Mouse (Mus musculus) embryonic facial prominence, embryonic 13.5 days (tissue): ENCODE results near the gene Shbg. TPM values are rescaled to one million over a fixed set of nuclear protein-coding genes. Genes with fewer than 3 reads are reported as not detected.

ENCODE experiments used
- ATAC-seq: fragments of 200-750 bp; cut with Nextera tagmentation; 2 replicates; pipeline ENCODE4 v1.8.0; 2017; ENCODE audit warnings: low read depth; ENCODE audit not compliant: insufficient number of reproducible peaks, insufficient read depth, low FRiP score, low TSS enrichment
- H3K27ac ChIP-seq: fragments of 300-500 bp; sonication (generic); 2 replicates; pipeline ENCODE4 v1.5.1; 2015; ENCODE audit warnings: moderate library complexity, mild to moderate bottlenecking, inconsistent platforms
- H3K27me3 ChIP-seq: fragments of 300-500 bp; sonication (generic); 2 replicates; pipeline ENCODE4 v1.6.1; 2015; ENCODE audit warnings: mild to moderate bottlenecking, inconsistent platforms
- H3K36me3 ChIP-seq: fragments of 300-500 bp; sonication (generic); 2 replicates; pipeline ENCODE4 v1.6.1; 2015; ENCODE audit warnings: mild to moderate bottlenecking, inconsistent platforms
- H3K4me1 ChIP-seq: fragments of 300-500 bp; sonication (generic); 2 replicates; pipeline ENCODE4 v1.6.1; 2015; ENCODE audit warnings: inconsistent platforms
- H3K4me2 ChIP-seq: fragments of 300-500 bp; sonication (generic); 2 replicates; pipeline ENCODE4 v1.6.1; 2015; ENCODE audit warnings: moderate library complexity, mild to moderate bottlenecking, inconsistent platforms
- H3K4me3 ChIP-seq: fragments of 300-500 bp; sonication (generic); 2 replicates; pipeline ENCODE4 v1.5.1; 2015; ENCODE audit warnings: mild to moderate bottlenecking, inconsistent platforms
- H3K9ac ChIP-seq: fragments of 300-500 bp; sonication (generic); 2 replicates; pipeline ENCODE4 v1.6.1; 2015; ENCODE audit warnings: mild to moderate bottlenecking, inconsistent platforms
- H3K9me3 ChIP-seq: fragments of 300-500 bp; sonication (generic); 2 replicates; pipeline ENCODE4 v1.6.1; 2016; ENCODE audit warnings: inconsistent platforms
- WGBS: fragments of 180-500 bp; shearing (Covaris S2); methylation state at CpG from one replicate; pipeline ENCODE4 v1.1.7; 2015; ENCODE audit warnings: mixed read lengths; 5-methylcytosine and 5-hydroxymethylcytosine counted together
- polyA plus RNA-seq: library from polyadenylated mRNA; unstranded; fragments of >200 nt; fragmentation: Nextera tagmentation; extraction: Ambion mirVana; gene quantifications from 2 replicates; pipeline ENCODE4 v1.2.1, GENCODE M21; 2015

Gene Shbg
- polyA plus RNA-seq, 1 experiment from 2014 or later, result not detected

- no peak overlapping the region for H3K4me3 ChIP-seq
- no peak overlapping the region for H3K4me2 ChIP-seq
- H3K9ac ChIP-seq, result no peak overlapping the region
- no peak overlapping the region for H3K27ac ChIP-seq
- WGBS, result 84% methylated on average over 4 of the region's 4 CpGs
- H3K4me1 ChIP-seq, result no peaks in the 10 kb centered on the region
- no peaks in the 10 kb centered on the region for H3K27me3 ChIP-seq
- no peak for ATAC-seq
- peaks cover 75% of the 10 kb centered on the region for H3K36me3 ChIP-seq
- H3K9me3 ChIP-seq, result no peaks in the 10 kb centered on the region
Observed at GRCm38 (mm10) chr11:69592799-69593198, 24.9 kb downstream of the Shbg start.

- WGBS, result 86% methylated on average over 7 of the region's 7 CpGs
- Histone ChIP-seq H3K27me3 (no peaks in the 10 kb centered on the region), H3K36me3 (peaks cover 83% of the 10 kb centered on the region), H3K4me1 (no peaks in the 10 kb centered on the region), H3K9me3 (no peaks in the 10 kb centered on the region), H3K4me3 (no peak overlapping the region), H3K4me2 (no peak overlapping the region), H3K27ac (no peak overlapping the region), H3K9ac (peak overlapping the region; percentile 27; the same call in 1 of the 2 replicates)
- no peak for ATAC-seq
Observed at GRCm38 (mm10) chr11:69591899-69592637, 25.6 kb downstream of the Shbg start.

GRCm38 (mm10) chr11:69591424-69591823 is 26.3 kb downstream of the Shbg start:
- Histone ChIP-seq H3K4me1 (no peaks in the 10 kb centered on the region), H3K36me3 (peaks cover 87% of the 10 kb centered on the region)
- no peak for ATAC-seq

GRCm38 (mm10) chr11:69590622-69591021 is 27.1 kb downstream of the Shbg start:
- H3K27ac ChIP-seq, result no peak overlapping the region
- no peak overlapping the region for H3K4me2 ChIP-seq
- H3K4me1 ChIP-seq, result no peaks in the 10 kb centered on the region
- peaks cover 85% of the 10 kb centered on the region for H3K36me3 ChIP-seq
- no peaks in the 10 kb centered on the region for H3K9me3 ChIP-seq
- 92% methylated on average over 8 of the region's 8 CpGs for WGBS
- H3K9ac ChIP-seq, result no peak overlapping the region
- no peaks in the 10 kb centered on the region for H3K27me3 ChIP-seq
- H3K4me3 ChIP-seq, result no peak overlapping the region
- no peak for ATAC-seq

More at GRCm38 (mm10) chr11:69591424-69591823, 26.3 kb downstream of the Shbg start:
- Histone ChIP-seq H3K27ac (no peak overlapping the region), H3K9ac (no peak overlapping the region), H3K27me3 (no peaks in the 10 kb centered on the region), H3K4me2 (no peak overlapping the region), H3K9me3 (no peaks in the 10 kb centered on the region), H3K4me3 (no peak overlapping the region)
- 82% methylated on average over 3 of the region's 3 CpGs for WGBS

- H3K36me3 ChIP-seq, result peaks cover 74% of the 10 kb centered on the region
- WGBS, result 93% methylated on average over 22 of the region's 22 CpGs
Observed at GRCm38 (mm10) chr11:69589207-69589834, 28.4 kb downstream of the Shbg start.

GRCm38 (mm10) chr11:69585718-69586325 is 31.9 kb downstream of the Shbg start:
- Histone ChIP-seq H3K9ac (no peak overlapping the region), H3K4me3 (no peak overlapping the region), H3K36me3 (peaks cover 45% of the 10 kb centered on the region)

More at GRCm38 (mm10) chr11:69589207-69589834, 28.4 kb downstream of the Shbg start:
- ATAC-seq, result no peak
- no peaks in the 10 kb centered on the region for H3K27me3 ChIP-seq
- no peak overlapping the region for H3K4me2 ChIP-seq
- no peak overlapping the region for H3K4me3 ChIP-seq
- H3K4me1 ChIP-seq, result no peaks in the 10 kb centered on the region
- no peak overlapping the region for H3K9ac ChIP-seq
- H3K9me3 ChIP-seq, result no peaks in the 10 kb centered on the region
- no peak overlapping the region for H3K27ac ChIP-seq

GRCm38 (mm10) chr11:69584937-69585336 is 32.8 kb downstream of the Shbg start:
- no peak for ATAC-seq
- Histone ChIP-seq H3K27me3 (no peaks in the 10 kb centered on the region), H3K4me1 (peaks cover 12% of the 10 kb centered on the region), H3K27ac (no peak overlapping the region), H3K9ac (no peak overlapping the region), H3K9me3 (no peaks in the 10 kb centered on the region), H3K4me2 (no peak overlapping the region), H3K36me3 (peaks cover 36% of the 10 kb centered on the region), H3K4me3 (no peak overlapping the region)
- 94% methylated on average over 13 of the region's 13 CpGs for WGBS

More at GRCm38 (mm10) chr11:69585718-69586325, 31.9 kb downstream of the Shbg start:
- Histone ChIP-seq H3K4me1 (peaks cover 12% of the 10 kb centered on the region), H3K27ac (no peak overlapping the region), H3K4me2 (no peak overlapping the region), H3K27me3 (no peaks in the 10 kb centered on the region), H3K9me3 (no peaks in the 10 kb centered on the region)
- no peak for ATAC-seq
- 72% methylated on average over 7 of the region's 7 CpGs for WGBS

- H3K27ac ChIP-seq, result no peak overlapping the region
- no peak overlapping the region for H3K4me3 ChIP-seq
- peaks cover 27% of the 10 kb centered on the region for H3K36me3 ChIP-seq
- 85% methylated on average over 7 of the region's 7 CpGs for WGBS
- H3K9ac ChIP-seq, result no peak overlapping the region
- no peak for ATAC-seq
- H3K27me3 ChIP-seq, result no peaks in the 10 kb centered on the region
- no peaks in the 10 kb centered on the region for H3K9me3 ChIP-seq
- H3K4me1 ChIP-seq, result peaks cover 12% of the 10 kb centered on the region
- H3K4me2 ChIP-seq, result no peak overlapping the region
Observed at GRCm38 (mm10) chr11:69584008-69584407, 33.7 kb downstream of the Shbg start.

- WGBS, result 63% methylated on average over 9 of the region's 9 CpGs
- Histone ChIP-seq H3K9me3 (no peaks in the 10 kb centered on the region), H3K27me3 (no peaks in the 10 kb centered on the region), H3K36me3 (peaks cover 13% of the 10 kb centered on the region), H3K27ac (no peak overlapping the region), H3K4me2 (peak overlapping the region; percentile 87), H3K4me3 (peak overlapping the region; percentile 79), H3K9ac (peak overlapping the region; percentile 90; the same call in 1 of the 2 replicates), H3K4me1 (peaks cover 25% of the 10 kb centered on the region)
- ATAC-seq, result no peak
Observed at GRCm38 (mm10) chr11:69582230-69582805, 35.4 kb downstream of the Shbg start.

GRCm38 (mm10) chr11:69581814-69582213 is 35.9 kb downstream of the Shbg start:
- 0% methylated on average over 8 of the region's 8 CpGs for WGBS
- Histone ChIP-seq H3K4me2 (peak overlapping the region; percentile 87), H3K9ac (peak overlapping the region; percentile 90), H3K4me3 (peak overlapping the region; percentile 79), H3K9me3 (no peaks in the 10 kb centered on the region), H3K36me3 (peaks cover 13% of the 10 kb centered on the region), H3K27ac (peak overlapping the region; percentile 96), H3K27me3 (no peaks in the 10 kb centered on the region), H3K4me1 (peaks cover 30% of the 10 kb centered on the region)
- no peak for ATAC-seq

GRCm38 (mm10) chr11:69581147-69581688 is 36.5 kb downstream of the Shbg start:
- peak; percentile 69; the same call in 1 of the 2 replicates for ATAC-seq
- Histone ChIP-seq H3K9me3 (no peaks in the 10 kb centered on the region), H3K36me3 (peaks cover 16% of the 10 kb centered on the region), H3K4me2 (peak overlapping the region; percentile 87), H3K4me3 (peak overlapping the region; percentile 79), H3K27me3 (no peaks in the 10 kb centered on the region), H3K4me1 (peaks cover 35% of the 10 kb centered on the region), H3K9ac (peak overlapping the region; percentile 90), H3K27ac (peak overlapping the region; percentile 96)
- WGBS, result under 1% methylated on average over 36 of the region's 36 CpGs
